ENCODE assay signal across 10 mouse cellular contexts in the genomic region with DNA sequence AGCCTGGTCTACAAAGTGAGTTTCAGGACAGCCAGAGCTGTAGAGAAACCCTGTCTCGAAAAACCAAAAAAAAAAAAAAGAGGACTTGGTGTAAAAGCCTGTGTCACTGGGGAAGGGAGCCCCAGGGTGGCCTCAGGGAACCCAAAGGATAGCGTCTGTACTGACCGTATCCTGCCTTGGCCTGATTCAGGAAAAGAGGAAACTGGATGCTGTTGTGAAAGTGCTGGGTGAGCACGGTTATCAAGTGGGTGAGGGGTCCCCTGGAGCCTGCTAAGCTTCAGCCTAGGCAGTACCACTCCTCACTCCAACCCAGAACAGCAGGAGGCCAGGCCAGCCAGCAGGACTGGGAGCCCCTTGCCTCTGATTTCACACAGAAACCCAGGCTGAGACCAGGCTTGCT. TPM values are rescaled to one million over a fixed set of nuclear protein-coding genes. Genes with fewer than 3 reads are reported as not detected.
DNase-seq lines count a peak whose midpoint lies in the region; ATAC-seq and TF ChIP-seq lines count a peak whose summit lies in the region.
"Had no signal": no experiment of that assay in that cellular context is flagged by ENCODE, and none has a peak within 500 bp of the region (broad histone marks: within the 10 kb centered on the region; RNA-seq: fewer than 3 reads in every experiment).

No protein-coding gene starts in this region.

- no peak for ATAC-seq in cerebellum, adult (ENCODE audit: insufficient number of reproducible peaks, low FRiP score, low TSS enrichment)
- no peak for ATAC-seq in lung, embryonic 14.5 days (ENCODE audit: insufficient read depth)
- ATAC-seq in intestine, embryonic 14.5 days (replicated peaks; ENCODE audit: low FRiP score, low TSS enrichment, low read depth), result no peak

- intact Hi-C loops in left cerebral cortex, postnatal 36 days (cut with DNase I), result no loop called here

- peak overlapping the region; percentile 13; the same call in 1 of the 2 replicates for H3K9ac ChIP-seq in lung, embryonic 14.5 days
- no peak overlapping the region; the same call in 1 of the 2 replicates for H3K9ac ChIP-seq in intestine, embryonic 14.5 days (ENCODE audit: low read length)

- H3K27me3 ChIP-seq in lung, embryonic 14.5 days (ENCODE audit: insufficient read depth, low read length), result no peaks in the 10 kb centered on the region
- no peaks in the 10 kb centered on the region for H3K27me3 ChIP-seq in intestine, embryonic 14.5 days (replicated peaks; ENCODE audit: control insufficient read depth, insufficient read depth, low read length)

- peaks cover 52% of the 10 kb centered on the region for H3K79me2 ChIP-seq in macrophage (ENCODE audit: inconsistent target)

- H3K4me1 ChIP-seq in lung, embryonic 14.5 days (ENCODE audit: insufficient read depth), result peaks cover 19% of the 10 kb centered on the region
- peaks cover 35% of the 10 kb centered on the region for H3K4me1 ChIP-seq in intestine, embryonic 14.5 days (replicated peaks; ENCODE audit: control insufficient read depth, insufficient read depth, low read length)

- H3K9me3 ChIP-seq in lung, embryonic 14.5 days (ENCODE audit: low read depth, low read length), result no peaks in the 10 kb centered on the region
- H3K9me3 ChIP-seq in intestine, embryonic 14.5 days (ENCODE audit: control insufficient read depth, low read length), result no peaks in the 10 kb centered on the region

- no peak for TF ChIP-seq CTCF in lung, embryonic 14.5 days (IDR thresholded peaks at IDR 0.05; ENCODE audit: low read depth)

- peaks cover 32% of the 10 kb centered on the region for H3K36me3 ChIP-seq in lung, embryonic 14.5 days (ENCODE audit: insufficient read depth)
- H3K36me3 ChIP-seq in intestine, embryonic 14.5 days (ENCODE audit: control insufficient read depth, insufficient read depth, low read length), result peaks cover 34% of the 10 kb centered on the region
- H3K36me3 ChIP-seq in macrophage (ENCODE audit: inconsistent target), result peaks cover 21% of the 10 kb centered on the region

- peak; percentile 32 to 40 for DNase-seq in cerebellum, postnatal 10 days
- DNase-seq in lung, embryonic 14.5 days, result no peak
- no peak for DNase-seq in lung, postnatal 10 days
- DNase-seq in intestine, embryonic 14.5 days (ENCODE audit: low spot score), result no peak
- no peak for DNase-seq in left cerebral cortex, postnatal 36 days (ENCODE audit: low spot score in 2 of 2)
- no peak for DNase-seq in left cerebral cortex, adult 9 months (ENCODE audit: low spot score in 2 of 2)

- WGBS in lung, embryonic 14.5 days, result 87% methylated on average over 4 of the region's 4 CpGs
- 78% methylated on average over 4 of the region's 4 CpGs for WGBS in intestine, embryonic 14.5 days
- 12% methylated on average over 3 of the region's 4 CpGs for WGBS in macrophage (ENCODE audit: missing documents)

- H3K4me3 ChIP-seq in lung, embryonic 14.5 days (ENCODE audit: low read depth, low read length), result peak overlapping the region; percentile 80
- 0 out of 2 replicates have a peak overlapping the region, but pooled peaks have one; percentile 91 for H3K4me3 ChIP-seq in intestine, embryonic 14.5 days (ENCODE audit: low read depth, low read length)
- peak overlapping the region; percentile 80 for H3K4me3 ChIP-seq in macrophage (ENCODE audit: inconsistent target)

- H3K4me2 ChIP-seq in lung, embryonic 14.5 days, result peak overlapping the region; percentile 95
- H3K4me2 ChIP-seq in intestine, embryonic 14.5 days (ENCODE audit: low read length), result peak overlapping the region; percentile 73

- H3K27ac ChIP-seq in lung, embryonic 14.5 days (ENCODE audit: low read depth), result peak overlapping the region; percentile 100; the same call in 1 of the 2 replicates
- H3K27ac ChIP-seq in intestine, embryonic 14.5 days (ENCODE audit: low read depth), result peak overlapping the region; percentile 100; the same call in 1 of the 2 replicates
- H3K27ac ChIP-seq in macrophage, result peak overlapping the region; percentile 92

RNA-seq across cellular contexts. Expression of a gene that starts 2.9 kb away (rescaled TPM):
- 38.7 and 39.3 TPM in 2 replicates for polyA plus RNA-seq in lung, embryonic 14.5 days (2014; fragmentation: Nextera tagmentation; extraction: Ambion mirVana)
- 39.3 and 40.6 TPM in 2 replicates for polyA plus RNA-seq in intestine, embryonic 14.5 days (2014; fragmentation: Nextera tagmentation; extraction: Ambion mirVana)
- 100 to 1,000 TPM in 2 of 26 experiments, 10 to 100 TPM in 23, 1 to 10 TPM in 1; 3.7 to 120 (median 34.7) TPM for total RNA-seq in macrophage (2018; cell fraction: chromatin; rRNA removed)
- 100 to 1,000 TPM in 5 of 26 experiments, 10 to 100 TPM in 21; 45.7 to 109 (median 70.5) TPM for total RNA-seq in macrophage (2018; cell fraction: cytosol; rRNA removed)
- 100 to 1,000 TPM in 2 of 26 experiments, 10 to 100 TPM in 24; 10.2 to 113 (median 35.9) TPM for total RNA-seq in macrophage (2018; cell fraction: nucleus; rRNA removed)
- polyA plus RNA-seq in macrophage (2018), result 64.4 to 75.7 TPM (median 71.8 TPM) in 3 replicates
- 10 to 100 TPM; 83.9 to 86.9 TPM for total RNA-seq in left cerebral cortex, postnatal 36 days (2021)

RNA-seq across cellular contexts. Expression of a gene that starts 8.9 kb away (rescaled TPM):
- 88.0 and 88.8 TPM in 2 replicates for polyA plus RNA-seq in lung, embryonic 14.5 days (2014; fragmentation: Nextera tagmentation; extraction: Ambion mirVana)
- 83.7 and 87.6 TPM in 2 replicates for polyA plus RNA-seq in intestine, embryonic 14.5 days (2014; fragmentation: Nextera tagmentation; extraction: Ambion mirVana)
- total RNA-seq in macrophage (2018; cell fraction: chromatin; rRNA removed), result 100 to 1,000 TPM in 22 of 26 experiments, 10 to 100 TPM in 4; 72.2 to 417 (median 122) TPM
- 100 to 1,000 TPM in 2 of 26 experiments, 10 to 100 TPM in 24; 76.5 to 108 (median 88.0) TPM for total RNA-seq in macrophage (2018; cell fraction: cytosol; rRNA removed)
- 100 to 1,000 TPM in 6 of 26 experiments, 10 to 100 TPM in 20; 55.3 to 179 (median 81.7) TPM for total RNA-seq in macrophage (2018; cell fraction: nucleus; rRNA removed)
- polyA plus RNA-seq in macrophage (2018), result 62.2 to 84.4 TPM (median 68.4 TPM) in 3 replicates
- total RNA-seq in left cerebral cortex, postnatal 36 days (2021), result 100 to 1,000 TPM; 207 to 218 TPM

RNA-seq across cellular contexts. Expression of a gene that starts 42.0 kb away (rescaled TPM):
- polyA plus RNA-seq in lung, embryonic 14.5 days (2014; fragmentation: Nextera tagmentation; extraction: Ambion mirVana), result 1.0 and 1.1 TPM in 2 replicates
- polyA plus RNA-seq in intestine, embryonic 14.5 days (2014; fragmentation: Nextera tagmentation; extraction: Ambion mirVana), result 0.43 and 0.55 TPM in 2 replicates
- 1 to 10 TPM in 4 of 26 experiments, under 1 TPM in 14, not detected in 8; 0.21 to 2.2 (median 0.64) TPM for total RNA-seq in macrophage (2018; cell fraction: chromatin; rRNA removed)
- under 1 TPM in 16 of 26 experiments, not detected in 10; 0.03 to 0.37 (median 0.11) TPM for total RNA-seq in macrophage (2018; cell fraction: cytosol; rRNA removed)
- total RNA-seq in macrophage (2018; cell fraction: nucleus; rRNA removed), result 1 to 10 TPM in 2 of 26 experiments, under 1 TPM in 12, not detected in 12; 0.11 to 1.1 (median 0.50) TPM
- 0.16 TPM in 1 of 3 replicates, not detected in the others for polyA plus RNA-seq in macrophage (2018)
- total RNA-seq in left cerebral cortex, postnatal 36 days (2021), result not detected
- total RNA-seq: layer of hippocampus, postnatal 25 days had no signal
- polyA plus RNA-seq: urinary bladder, adult 2 months had no signal

Comparison
In these comparisons a context has a peak if more than half of its experiments do, and no peak if none do; other contexts are left out.
1. DNase-seq: peak in cerebellum, postnatal 10 days (2 of 2); none in lung, embryonic 14.5 days (single experiment), lung, postnatal 10 days (single experiment), intestine, embryonic 14.5 days (single experiment), left cerebral cortex, postnatal 36 days (0 of 2) and left cerebral cortex, adult 9 months (0 of 2).
2. Peak in every context shown above with its lines, with median percentiles within 50 percentile points of each other: H3K27ac ChIP-seq and H3K4me3 ChIP-seq.